Mouse (Mus musculus) heart, postnatal 14 days (tissue): Measurements from ENCODE around the gene Tcap. TPM values are rescaled to one million over a fixed set of nuclear protein-coding genes. Genes with fewer than 3 reads are reported as not detected.

Experiments used
- DNase-seq, 2 experiments: peaks; one replicate each; pipeline ENCODE4 v3.0.0; 2021 to 2022
- intact Hi-C: fragments of 180-260 bp; cut with DNase I; formaldehyde crosslinking; loops from one replicate; pipeline ENCODE4 v1.15.1; 2025
- long read RNA-seq, 2 experiments: library from polyadenylated mRNA; stranded (forward); transcript quantifications; one replicate each; pipeline ENCODE4 v2.0.0; 2021
- total RNA-seq, 2 experiments: library from RNA; stranded (reverse); gene quantifications; 2 replicates each; pipeline ENCODE4 v1.2.3; 2021

Tcap gene
- 100 to 1,000 TPM; 841 to 967 TPM for total RNA-seq
- long read RNA-seq, experiment 1, transcript Tcap-201 (2 exons, 948 nt), result major isoform, 2,306 of 2,369 reads
- long read RNA-seq, experiment 1, partial matches to known transcripts, result 0 of 2,369 reads
- long read RNA-seq, experiment 1, other reads (novel, unspliced or antisense), result 63 of 2,369 reads
- long read RNA-seq, experiment 2, transcript Tcap-201 (2 exons, 948 nt), result major isoform, 1,905 of 1,975 reads
- long read RNA-seq, experiment 2, partial matches to known transcripts, result 0 of 1,975 reads
- long read RNA-seq, experiment 2, other reads (novel, unspliced or antisense), result 70 of 1,975 reads

- intact Hi-C loops, result no loop called here
- DNase-seq, result peak; percentile 58 to 63
These were observed at the start of gene Tcap for GRCm38 (mm10) chr11:98383261-98384030. TSS of gene Tcap (plus strand) at chr11:98383811.

DNA sequence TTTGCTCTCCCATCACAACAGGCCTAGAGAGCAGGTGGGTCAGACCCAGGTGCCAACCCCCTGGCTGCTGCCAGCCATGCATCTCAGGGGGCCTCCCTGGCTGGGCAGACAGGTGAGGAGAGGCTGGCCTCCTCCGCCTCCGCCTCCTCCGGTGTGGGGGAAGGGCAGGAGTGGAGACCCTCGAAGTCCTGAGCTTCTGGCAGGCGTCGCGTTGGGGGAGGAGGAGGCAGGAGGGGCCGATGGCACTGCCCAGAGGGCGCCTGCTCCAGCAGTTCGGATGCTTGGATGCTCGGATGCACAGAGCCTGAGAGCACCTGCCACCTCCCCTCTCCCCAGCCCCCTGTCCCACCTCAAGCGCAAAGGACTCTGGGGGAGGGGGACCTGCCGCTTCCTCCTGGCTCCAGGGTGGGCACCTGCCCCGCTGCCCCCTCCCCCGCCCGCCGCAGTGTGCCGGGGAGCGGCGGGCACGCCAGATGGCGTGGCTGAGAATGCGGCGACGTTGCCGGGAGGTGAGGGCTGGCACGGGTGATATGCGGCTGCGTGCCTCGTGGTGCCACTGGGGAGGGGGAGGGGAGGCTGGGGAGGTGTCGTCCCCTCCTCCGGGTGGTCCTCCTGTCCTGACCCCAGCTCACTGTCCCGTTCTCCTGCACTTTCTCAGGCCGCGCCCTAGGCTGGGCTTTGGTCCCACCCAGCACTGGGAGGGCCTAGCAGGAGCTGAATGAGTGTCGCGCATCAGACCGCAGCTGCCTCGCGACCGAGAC lies 49.5 kb upstream of the Tcap start:
- DNase-seq, result no peak
- intact Hi-C loops, result loop anchor here (2.0 kb wide), 1 partner anchor 39 kb away; no protein-coding TSS in a partner anchor

DNA sequence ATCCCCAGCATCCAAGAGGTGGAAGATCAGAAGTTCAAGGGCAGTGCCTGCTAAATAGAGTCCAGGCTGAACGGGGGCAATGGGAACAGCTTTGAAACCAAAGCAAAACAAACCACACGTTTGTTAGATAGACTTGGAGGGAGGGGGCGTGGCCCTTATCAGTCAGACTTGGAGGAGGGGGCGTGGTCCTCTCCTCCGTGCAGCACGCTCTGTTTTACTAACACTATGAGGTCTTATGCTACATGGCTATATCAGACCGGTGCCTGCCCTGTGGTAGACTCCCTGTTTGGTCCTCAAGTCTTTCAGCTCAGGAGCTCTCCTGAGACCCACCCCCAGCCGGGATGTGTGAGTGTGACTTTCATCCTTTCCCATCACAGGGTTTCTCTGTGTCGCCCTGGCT lies 48.4 kb upstream of the Tcap start:
- intact Hi-C loops, result no loop called here

GRCm38 (mm10) chr11:98336245-98337107 lies 47.1 kb upstream of the Tcap start:
- DNase-seq, result no peak
- intact Hi-C loops, result no loop called here

More for the DNA sequence above, 48.4 kb upstream of the Tcap start:
- no peak for DNase-seq

DNA sequence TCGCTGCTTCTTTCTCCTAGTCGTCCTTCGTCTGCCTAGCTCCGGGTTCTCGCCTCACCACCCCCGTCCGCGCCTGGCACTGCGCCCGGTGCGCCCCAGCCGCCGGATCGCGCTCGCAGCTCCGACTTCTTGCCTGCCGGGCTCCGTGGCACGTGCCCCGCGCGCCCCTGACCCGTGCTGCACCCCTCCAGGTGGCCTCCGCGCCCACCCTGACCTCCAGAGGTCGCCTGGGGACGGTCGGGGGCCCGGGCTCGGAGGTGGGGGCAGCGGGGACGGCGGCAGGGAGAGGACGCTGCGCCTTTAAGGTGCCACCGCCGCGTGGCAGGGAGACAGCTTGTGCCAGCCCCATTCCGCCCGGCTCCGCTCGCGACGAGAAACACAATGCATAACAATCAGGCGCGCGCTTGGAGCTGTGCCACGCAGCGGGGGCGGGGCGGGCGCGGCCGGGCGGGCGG lies 45.1 kb upstream of the Tcap start:
- peak in 1 of 2 experiments; percentile 53 for DNase-seq
- intact Hi-C loops, result no loop called here

GRCm38 (mm10) chr11:98339071-98339501 lies 44.5 kb upstream of the Tcap start:
- DNase-seq, result no peak
- intact Hi-C loops, result no loop called here

GRCm38 (mm10) chr11:98339679-98340287 lies 43.8 kb upstream of the Tcap start:
- intact Hi-C loops, result no loop called here
- no peak for DNase-seq

DNA sequence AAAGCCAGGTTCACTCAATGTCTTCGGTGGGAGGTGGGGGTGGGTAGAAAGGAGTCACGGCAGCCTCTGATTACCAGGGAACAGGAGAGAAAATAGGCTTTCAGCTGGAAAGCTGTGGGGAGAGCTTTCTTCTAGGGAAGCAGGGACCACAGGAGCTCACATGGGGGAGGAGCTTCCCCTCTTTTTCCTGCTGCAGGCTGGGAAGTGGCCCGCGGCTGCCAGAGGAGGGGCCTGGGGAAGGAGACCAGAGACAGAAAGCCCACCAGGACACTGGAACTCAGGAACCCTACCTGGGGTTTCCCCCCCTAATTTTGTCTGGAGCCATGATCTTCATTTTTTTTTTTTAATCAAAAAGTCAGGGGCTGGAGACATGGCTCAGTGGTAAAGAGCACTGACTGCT lies 43.0 kb upstream of the Tcap start:
- no peak for DNase-seq
- intact Hi-C loops, result no loop called here

GRCm38 (mm10) chr11:98341174-98341573 lies 42.4 kb upstream of the Tcap start:
- intact Hi-C loops, result no loop called here
- DNase-seq, result no peak

DNA sequence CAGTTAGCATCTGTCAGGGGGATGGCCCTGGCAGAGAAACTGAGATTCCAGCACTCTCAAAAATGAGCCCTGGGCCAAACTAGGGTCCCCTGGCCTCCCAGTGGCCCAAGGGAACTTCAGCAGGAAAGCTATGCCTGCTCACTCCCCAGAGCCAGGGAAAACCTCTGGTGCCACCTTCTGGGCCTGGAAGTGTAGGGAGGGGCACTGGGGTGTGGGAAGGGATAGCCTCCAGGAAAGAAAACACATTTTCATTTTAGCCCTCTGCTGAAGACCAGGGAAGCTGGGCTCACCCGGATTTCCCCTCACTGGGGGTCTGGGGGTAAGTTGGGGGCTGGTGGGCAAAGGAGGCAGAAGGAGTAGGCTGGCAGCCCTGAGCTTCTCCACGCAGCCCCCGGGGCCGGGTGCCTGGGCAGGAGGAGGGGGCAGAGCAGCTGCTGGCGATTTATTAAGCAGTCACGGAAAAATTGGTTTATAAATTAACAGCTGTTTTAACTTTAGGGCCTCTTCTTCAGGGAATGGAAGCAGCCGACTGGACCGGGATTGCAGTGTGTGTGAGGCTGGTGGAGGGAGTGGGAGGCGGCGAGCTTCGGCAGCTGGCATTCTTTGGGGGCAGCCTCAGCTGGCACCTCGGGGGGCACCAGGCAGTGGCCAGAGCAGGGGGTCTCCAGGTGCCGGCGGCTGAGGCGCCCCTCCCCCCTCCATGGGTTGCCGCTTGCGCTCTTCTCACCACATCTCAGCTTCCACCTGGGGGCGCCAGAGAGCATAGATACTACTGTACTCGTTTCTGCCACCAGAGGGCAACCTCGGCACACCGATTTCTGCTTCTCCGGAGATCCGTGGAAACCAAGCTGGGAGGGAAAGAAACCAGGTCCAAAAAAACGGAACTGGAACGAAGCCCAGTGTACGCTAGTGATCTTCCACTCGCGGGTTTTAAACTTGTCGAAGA lies 41.3 kb upstream of the Tcap start:
- DNase-seq, result peak; percentile 93 to 97
- intact Hi-C loops, result loop anchor here (1.0 to 2.0 kb wide), 4 partner anchors 31 to 115 kb away; partner anchors contain the start of gene Mien1

GRCm38 (mm10) chr11:98345253-98345652 lies 38.4 kb upstream of the Tcap start:
- peak; percentile 80 to 87 for DNase-seq
- intact Hi-C loops, result loop anchor here (1.0 kb wide), 1 partner anchor 80 kb away; no protein-coding TSS in a partner anchor

DNA sequence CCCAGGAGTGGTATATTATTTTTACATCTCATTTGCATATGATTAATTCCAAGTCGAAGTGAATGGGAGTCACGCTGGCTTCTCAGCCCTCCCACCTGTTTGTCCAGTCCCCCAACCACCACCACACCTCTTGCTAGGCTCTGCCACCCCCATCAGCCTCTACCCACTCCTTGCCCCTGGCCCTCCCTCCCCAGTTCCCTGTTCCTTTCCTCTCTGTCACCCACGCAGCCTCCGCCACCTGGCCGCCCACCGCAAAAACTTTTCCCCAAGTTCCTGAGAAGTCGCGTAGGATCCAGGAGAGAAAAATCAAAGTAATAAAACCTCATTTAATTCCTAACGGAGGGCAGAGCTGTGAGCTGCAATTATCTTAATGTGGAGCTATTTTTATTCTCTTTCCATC lies 37.4 kb upstream of the Tcap start:
- intact Hi-C loops, result no loop called here

GRCm38 (mm10) chr11:98347385-98348082 lies 36.1 kb upstream of the Tcap start:
- DNase-seq, result no peak
- intact Hi-C loops, result no loop called here

More for the DNA sequence above, 37.4 kb upstream of the Tcap start:
- DNase-seq, result no peak

DNA sequence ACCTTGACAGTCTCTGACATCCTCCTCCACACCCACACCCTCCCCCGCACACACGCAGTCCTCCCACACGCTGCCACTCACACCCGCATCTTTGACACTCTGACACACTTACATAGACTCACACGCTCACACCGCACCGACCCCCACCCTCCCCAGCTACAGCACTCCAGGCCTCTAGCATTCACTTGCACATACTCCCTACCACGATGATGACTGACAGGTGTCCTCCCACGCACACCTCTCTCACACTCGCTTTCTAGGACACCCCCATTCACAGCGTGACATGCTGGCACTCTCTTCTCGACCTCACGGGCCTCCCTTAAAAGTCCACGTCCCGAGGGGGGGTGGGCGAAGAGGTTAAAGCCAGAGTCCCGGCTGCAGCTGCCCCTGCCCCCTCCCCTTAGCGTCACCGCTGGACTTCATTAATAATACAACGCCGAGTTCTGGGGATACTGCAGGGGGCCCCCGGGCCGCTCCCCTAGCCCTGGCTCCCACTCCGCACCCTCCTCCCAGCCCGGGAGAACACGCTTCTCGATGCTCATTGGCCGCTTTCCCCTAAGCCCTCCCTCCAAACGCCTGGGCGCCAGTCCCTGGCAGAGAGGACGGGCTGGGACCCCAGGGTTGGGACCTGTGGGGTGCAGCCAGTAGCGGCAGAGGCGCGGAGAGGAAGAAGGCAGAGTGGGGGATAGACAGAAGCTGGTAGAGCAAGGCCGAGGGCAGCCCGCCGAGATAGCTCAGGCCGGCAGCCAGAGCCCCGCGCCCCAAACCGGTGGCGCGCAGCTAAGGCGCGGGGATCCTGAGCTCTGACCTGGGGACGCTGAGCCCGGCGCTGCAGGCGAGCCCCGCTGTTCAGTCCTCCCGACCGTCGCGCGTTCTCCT lies 35.3 kb upstream of the Tcap start, which contains the start of gene Ppp1r1b:
TSS of gene Ppp1r1b (plus strand) at position 322 of the 879 bp plus-strand sequence.
- peak; percentile 50 to 66 for DNase-seq
- intact Hi-C loops, result no loop called here

- no peak for DNase-seq
- intact Hi-C loops, result no loop called here
These were observed 34.3 kb upstream of the Tcap start for GRCm38 (mm10) chr11:98349308-98349707.

- intact Hi-C loops, result no loop called here
- no peak for DNase-seq
These were observed 31.2 kb upstream of the Tcap start for GRCm38 (mm10) chr11:98352272-98352990.
